Mouse (Mus musculus): Measurements from ENCODE around the gene 1600002K03Rik.
A peak's percentile ranks its signal among the peaks of the same experiment; 100 is the strongest.

The 1600002K03Rik gene

GRCm38 (mm10) chr10:80172527-80173292 is at the start of gene 1600002K03Rik:
TSS of gene 1600002K03Rik (plus strand) at chr10:80172944.
- DNase-seq (ENCODE audit: low spot score in 2 of 2): peak; percentile 84 to 85

- no peak for DNase-seq (ENCODE audit: low spot score in 2 of 2)
Observed at GRCm38 (mm10) chr10:80123932-80124562, 48.7 kb upstream of the 1600002K03Rik start.

DNA sequence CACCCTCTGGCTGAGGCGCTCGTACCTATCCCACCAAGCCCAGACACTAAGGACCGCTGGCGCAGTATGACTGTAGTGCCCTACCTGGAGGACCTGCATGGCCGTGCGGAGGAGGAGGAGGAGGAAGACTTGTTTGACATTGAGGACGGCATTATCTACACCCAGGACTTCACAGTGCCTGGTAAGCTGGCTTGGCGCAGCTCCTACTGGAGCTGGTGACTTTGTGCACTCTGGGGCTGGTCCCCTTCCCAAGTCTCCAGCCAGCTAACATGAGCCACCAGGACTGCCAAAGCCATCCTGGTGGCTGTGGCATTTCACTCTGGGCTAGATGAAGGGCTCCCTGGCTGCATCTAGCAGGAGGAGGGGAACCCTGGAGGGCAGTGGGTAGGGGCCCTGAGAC is 44.8 kb upstream of the 1600002K03Rik start:
- no peak for DNase-seq (ENCODE audit: low spot score in 2 of 2)

GRCm38 (mm10) chr10:80129846-80130245 is 42.9 kb upstream of the 1600002K03Rik start:
- peak in 1 of 2 experiments; percentile 21 for DNase-seq (ENCODE audit: low spot score in 2 of 2)

DNA sequence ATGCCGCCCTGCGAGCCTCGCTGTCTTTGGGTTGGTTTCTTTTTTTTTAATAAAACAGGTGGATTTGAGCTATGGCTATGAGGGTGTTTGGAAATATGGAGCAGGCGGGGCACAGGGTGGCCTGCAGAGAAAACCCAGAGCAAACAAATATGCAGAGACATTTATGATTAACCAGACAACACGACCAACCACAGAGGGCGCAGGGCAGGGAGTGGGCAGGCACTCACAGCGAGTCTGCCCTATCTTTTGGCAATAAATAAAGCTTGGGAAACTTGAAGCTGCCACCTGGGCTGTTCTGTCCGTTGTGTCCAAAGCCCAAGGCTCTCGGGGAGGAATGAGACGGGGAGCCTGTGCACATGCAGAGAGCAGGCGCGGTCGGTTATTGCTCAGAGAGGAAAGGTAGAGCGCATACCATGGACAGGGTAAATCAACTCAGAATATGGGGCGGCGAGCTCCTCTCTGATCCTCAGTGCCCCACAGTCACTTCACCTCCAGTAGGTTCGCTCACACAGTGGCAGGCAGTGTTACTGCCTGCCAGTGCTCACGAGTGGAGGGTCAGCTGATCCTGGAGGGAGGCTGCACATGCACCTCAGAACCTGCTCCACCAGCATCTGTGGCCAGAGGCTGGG is 42.2 kb upstream of the 1600002K03Rik start:
- peak in 1 of 2 experiments; percentile 25 for DNase-seq (ENCODE audit: low spot score in 2 of 2)

GRCm38 (mm10) chr10:80131316-80131951 is 41.3 kb upstream of the 1600002K03Rik start:
- peak in 1 of 2 experiments; percentile 19 for DNase-seq (ENCODE audit: low spot score in 2 of 2)

- no peak for DNase-seq (ENCODE audit: low spot score in 2 of 2)
Observed at GRCm38 (mm10) chr10:80131952-80132350, 40.8 kb upstream of the 1600002K03Rik start.

GRCm38 (mm10) chr10:80133226-80133849 is 39.4 kb upstream of the 1600002K03Rik start:
- DNase-seq (ENCODE audit: low spot score in 2 of 2): no peak

GRCm38 (mm10) chr10:80134421-80134820 is 38.3 kb upstream of the 1600002K03Rik start:
- DNase-seq (ENCODE audit: low spot score in 2 of 2): no peak

DNA sequence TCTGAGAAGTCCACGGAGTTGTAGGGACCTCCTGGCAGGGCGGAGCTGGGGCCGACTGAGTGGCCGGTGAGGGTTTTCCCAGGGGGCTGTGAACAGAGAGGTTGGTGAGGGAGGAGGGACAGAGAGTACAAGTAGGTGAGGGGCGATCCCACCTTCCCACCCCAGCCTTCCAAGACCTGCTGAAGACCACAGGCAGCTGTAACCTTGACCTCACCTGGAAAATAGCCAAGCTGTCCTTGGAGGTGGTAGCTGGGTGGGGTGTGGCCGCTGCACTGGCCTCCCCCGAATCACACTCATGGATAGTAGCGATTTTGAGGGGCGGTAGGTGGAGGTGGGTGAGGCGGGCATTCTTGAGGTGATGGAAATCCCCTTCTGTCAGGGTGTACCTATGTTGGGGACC is 37.6 kb upstream of the 1600002K03Rik start:
- DNase-seq (ENCODE audit: low spot score in 2 of 2): no peak

DNA sequence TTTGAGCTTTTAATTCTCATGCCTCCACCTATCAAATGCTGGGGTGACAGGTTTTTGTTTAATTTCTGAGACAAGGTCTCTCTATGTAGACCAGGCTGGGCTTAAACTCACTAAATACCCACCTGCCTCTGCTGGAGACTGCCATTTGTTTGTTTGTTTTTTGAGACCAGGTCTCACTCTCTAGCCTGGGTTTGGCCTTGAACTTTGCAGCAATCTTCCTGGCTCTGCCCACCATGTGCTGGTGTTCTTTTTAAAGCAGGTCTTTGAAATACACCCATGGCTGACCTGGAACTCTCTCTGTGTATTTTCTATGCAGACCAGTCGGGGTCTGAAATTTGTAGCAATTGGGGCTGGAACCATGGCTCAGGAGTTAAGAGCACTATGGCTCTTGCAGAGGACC is 37.1 kb upstream of the 1600002K03Rik start:
- DNase-seq (ENCODE audit: low spot score in 2 of 2): no peak

DNA sequence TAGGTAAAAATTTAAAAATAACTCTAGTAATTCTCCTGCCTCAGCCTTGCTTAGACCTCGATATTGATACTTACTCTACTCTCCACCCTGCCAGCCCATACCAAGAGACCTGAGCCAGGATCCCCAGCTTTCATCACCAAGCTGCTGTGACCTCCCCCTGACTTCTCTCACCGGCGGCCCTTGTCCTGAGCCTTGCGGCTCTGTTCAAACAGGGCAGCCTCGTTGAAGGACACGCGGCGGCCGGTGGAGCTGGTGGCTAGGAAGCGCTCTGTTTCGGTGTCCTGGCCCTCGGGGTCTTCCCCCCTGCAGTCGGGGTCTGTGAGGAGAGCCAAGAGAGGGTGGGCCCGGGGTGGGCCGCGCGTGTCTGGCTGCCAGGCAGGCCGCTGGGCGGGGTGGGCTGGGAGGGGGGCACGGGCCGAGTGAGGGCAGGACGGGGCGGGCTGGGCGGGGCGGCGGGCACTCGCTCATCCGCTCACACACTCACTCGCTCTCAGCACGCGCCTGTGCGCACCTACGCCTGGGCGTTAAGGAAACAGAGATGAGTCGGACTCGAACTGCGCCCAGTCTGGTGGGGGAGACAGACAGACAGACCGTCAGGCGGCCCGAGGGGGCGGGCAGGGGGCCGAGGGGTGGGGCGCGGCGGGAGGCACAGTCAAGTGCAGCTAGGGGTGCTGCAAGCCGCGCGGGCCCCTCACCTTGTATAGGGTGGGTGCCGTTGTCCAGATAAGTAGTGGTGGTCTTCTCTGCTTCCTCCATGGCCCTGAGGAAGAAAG is 36.4 kb upstream of the 1600002K03Rik start:
- DNase-seq (ENCODE audit: low spot score in 2 of 2): no peak

- DNase-seq (ENCODE audit: low spot score in 2 of 2): no peak
Observed at GRCm38 (mm10) chr10:80136952-80137625, 35.7 kb upstream of the 1600002K03Rik start.

DNA sequence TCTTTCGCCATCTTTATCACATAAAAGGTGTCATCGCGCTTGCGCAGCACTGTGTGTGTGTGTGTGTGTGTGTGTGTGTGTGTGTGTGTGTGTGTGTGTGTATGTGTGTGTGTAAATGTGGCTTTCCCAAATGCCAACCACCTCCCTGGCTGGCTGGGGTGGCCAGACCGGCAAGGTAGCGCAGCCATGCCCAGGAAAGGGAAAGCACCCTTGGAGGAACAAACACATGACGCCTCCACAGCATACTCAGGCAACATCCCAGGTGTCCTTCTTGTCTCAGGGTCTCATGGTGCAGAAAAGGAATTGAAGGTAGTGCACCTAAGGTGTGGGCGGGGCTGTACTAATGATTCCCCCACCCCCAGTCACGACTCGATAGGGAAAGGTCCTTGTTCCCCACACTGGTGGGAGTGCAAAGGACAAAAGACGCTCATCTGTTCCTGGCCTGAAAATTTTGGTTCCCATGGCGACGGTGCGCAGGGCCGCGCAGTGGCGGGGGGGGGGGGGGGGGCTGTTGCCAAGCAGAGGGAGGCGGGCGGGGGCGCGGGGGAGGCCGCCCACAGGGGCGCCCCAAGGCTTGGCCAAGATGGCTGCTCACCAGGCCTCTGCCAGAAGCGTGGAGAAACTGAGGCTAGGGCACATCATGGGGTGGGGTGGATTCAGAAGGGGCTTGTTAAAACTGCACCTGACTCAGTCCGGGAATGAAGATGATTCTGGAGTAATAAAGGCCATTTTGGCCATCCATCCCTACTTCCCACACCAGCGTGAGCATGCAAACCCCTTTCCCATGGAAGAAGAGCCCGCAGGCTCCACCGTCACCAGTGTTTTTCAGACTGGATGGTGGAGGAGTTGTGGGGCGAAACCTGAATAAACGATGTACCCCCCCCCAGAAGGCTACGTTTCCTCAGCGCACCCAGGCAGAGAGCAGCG is 34.9 kb upstream of the 1600002K03Rik start:
- DNase-seq (ENCODE audit: low spot score in 2 of 2): no peak

DNA sequence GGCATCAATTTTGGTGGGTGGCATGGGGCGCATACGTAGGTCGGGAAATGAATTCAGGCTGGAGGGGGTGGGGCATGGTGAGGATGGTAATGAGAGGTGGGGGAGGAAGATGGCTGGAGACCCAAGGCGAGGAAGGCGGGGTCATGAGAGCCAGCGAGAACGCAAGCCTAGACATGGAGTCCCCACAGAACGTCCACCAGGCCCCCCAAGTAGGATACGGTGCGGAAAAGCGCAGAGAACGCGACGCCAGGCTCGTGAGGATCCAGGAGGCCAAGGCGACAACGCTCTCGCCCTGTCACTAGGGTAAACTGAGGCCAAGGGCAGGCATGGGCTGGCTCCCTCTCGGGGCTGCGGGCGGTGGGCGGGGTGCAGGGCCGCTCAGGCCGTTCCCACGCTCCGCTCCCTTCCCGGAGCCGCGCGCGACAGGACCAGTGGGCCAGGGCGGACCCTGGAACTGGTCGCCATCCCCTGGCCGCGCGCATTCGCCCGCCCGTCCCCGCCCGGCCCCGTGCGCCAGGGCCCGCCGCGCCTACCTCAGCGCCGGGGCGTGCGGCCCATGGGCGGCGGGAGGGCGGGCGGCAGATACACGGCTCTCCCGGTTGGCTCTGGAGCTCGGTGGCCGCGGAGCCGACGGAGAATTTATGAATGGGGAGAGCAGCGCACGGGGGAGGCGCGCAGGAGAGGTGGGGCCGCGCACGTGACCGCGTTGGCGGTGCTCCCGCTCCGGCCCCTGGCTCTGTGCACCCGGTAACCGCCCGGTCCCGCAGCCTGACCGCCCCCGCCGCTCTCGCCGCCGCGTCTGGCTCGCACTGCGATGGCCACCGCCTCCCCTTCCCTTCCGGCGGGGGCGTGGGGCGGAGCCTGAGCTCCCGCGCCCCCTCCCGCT is 33.9 kb upstream of the 1600002K03Rik start, which contains the start of gene Atp5d:
TSS of gene Atp5d (plus strand) at position 80 of the 886 bp plus-strand sequence.
- DNase-seq (ENCODE audit: low spot score in 2 of 2): no peak

GRCm38 (mm10) chr10:80139439-80139775 is 33.3 kb upstream of the 1600002K03Rik start:
- DNase-seq (ENCODE audit: low spot score in 2 of 2): no peak

GRCm38 (mm10) chr10:80139975-80140665 is 32.6 kb upstream of the 1600002K03Rik start:
- no peak for DNase-seq (ENCODE audit: low spot score in 2 of 2)

- DNase-seq (ENCODE audit: low spot score in 2 of 2): no peak
Observed at GRCm38 (mm10) chr10:80140666-80141035, 32.1 kb upstream of the 1600002K03Rik start, which contains the start of gene Cbarp. TSS of gene Cbarp (minus strand) at chr10:80140835.
